Mouse (Mus musculus): ENCODE measurements around the gene Lrp6. TPM values are rescaled to one million over a fixed set of nuclear protein-coding genes. Genes with fewer than 3 reads are reported as not detected.

Gene Lrp6
- total and polyA plus RNA-seq, 2 experiments from 2014 or later: 12.3 to 41.3 TPM

GRCm38 (mm10) chr6:134431583-134431982 is 135.2 kb downstream of the Lrp6 start:
- H3K4me1 ChIP-seq (ENCODE audit: insufficient read depth): no peaks in the 10 kb centered on the region
- H3K27ac ChIP-seq (ENCODE audit: low read depth, low read length): no peak overlapping the region
- no peak overlapping the region for H3K9ac ChIP-seq
- no peak for TF ChIP-seq CTCF (IDR thresholded peaks at IDR 0.05; ENCODE audit: low read depth)
- WGBS: 83% methylated on average over 4 of the region's 4 CpGs
- H3K4me3 ChIP-seq (ENCODE audit: low read depth, low read length): no peak overlapping the region
- no peak for DNase-seq
- H3K36me3 ChIP-seq (ENCODE audit: insufficient read depth): no peaks in the 10 kb centered on the region
- H3K27me3 ChIP-seq (ENCODE audit: insufficient read depth, low read length): no peaks in the 10 kb centered on the region
- no peaks in the 10 kb centered on the region for H3K9me3 ChIP-seq (ENCODE audit: low read length)
- H3K4me2 ChIP-seq (ENCODE audit: low read depth): no peak overlapping the region
- no peak for ATAC-seq

GRCm38 (mm10) chr6:134430161-134430799 is 136.5 kb downstream of the Lrp6 start:
- no peak overlapping the region for H3K9ac ChIP-seq

GRCm38 (mm10) chr6:134428455-134428854 is 138.3 kb downstream of the Lrp6 start:
- ATAC-seq (no peak), DNase-seq (no peak)
- Histone ChIP-seq H3K4me1 (ENCODE audit: insufficient read depth) (no peaks in the 10 kb centered on the region), H3K36me3 (ENCODE audit: insufficient read depth) (no peaks in the 10 kb centered on the region), H3K4me2 (ENCODE audit: low read depth) (no peak overlapping the region), H3K9me3 (ENCODE audit: low read length) (no peaks in the 10 kb centered on the region), H3K9ac (no peak overlapping the region), H3K27ac (ENCODE audit: low read depth, low read length) (no peak overlapping the region), H3K4me3 (ENCODE audit: low read depth, low read length) (no peak overlapping the region), H3K27me3 (ENCODE audit: insufficient read depth, low read length) (no peaks in the 10 kb centered on the region)
- 78% methylated on average over 5 of the region's 5 CpGs for WGBS
- TF ChIP-seq CTCF (IDR thresholded peaks at IDR 0.05; ENCODE audit: low read depth): no peak

More at GRCm38 (mm10) chr6:134430161-134430799, 136.5 kb downstream of the Lrp6 start:
- no peaks in the 10 kb centered on the region for H3K9me3 ChIP-seq (ENCODE audit: low read length)
- TF ChIP-seq CTCF (IDR thresholded peaks at IDR 0.05; ENCODE audit: low read depth): 0 out of 2 replicates have a peak, but pooled peaks have one; percentile 3
- H3K27ac ChIP-seq (ENCODE audit: low read depth, low read length): no peak overlapping the region
- no peaks in the 10 kb centered on the region for H3K36me3 ChIP-seq (ENCODE audit: insufficient read depth)
- no peak for ATAC-seq
- DNase-seq: no peak
- no peaks in the 10 kb centered on the region for H3K27me3 ChIP-seq (ENCODE audit: insufficient read depth, low read length)
- H3K4me2 ChIP-seq (ENCODE audit: low read depth): no peak overlapping the region
- 85% methylated on average over 9 of the region's 9 CpGs for WGBS
- H3K4me1 ChIP-seq (ENCODE audit: insufficient read depth): no peaks in the 10 kb centered on the region
- no peak overlapping the region for H3K4me3 ChIP-seq (ENCODE audit: low read depth, low read length)

- ATAC-seq: no peak
- H3K27me3 ChIP-seq (ENCODE audit: insufficient read depth, low read length): no peaks in the 10 kb centered on the region
- no peak overlapping the region for H3K9ac ChIP-seq
- no peak overlapping the region for H3K4me3 ChIP-seq (ENCODE audit: low read depth, low read length)
- no peaks in the 10 kb centered on the region for H3K36me3 ChIP-seq (ENCODE audit: insufficient read depth)
- 80% methylated on average over 3 of the region's 3 CpGs for WGBS
- H3K4me2 ChIP-seq (ENCODE audit: low read depth): no peak overlapping the region
- no peak overlapping the region for H3K27ac ChIP-seq (ENCODE audit: low read depth, low read length)
- H3K4me1 ChIP-seq (ENCODE audit: insufficient read depth): no peaks in the 10 kb centered on the region
- TF ChIP-seq CTCF (IDR thresholded peaks at IDR 0.05; ENCODE audit: low read depth): peak; percentile 61
- H3K9me3 ChIP-seq (ENCODE audit: low read length): no peaks in the 10 kb centered on the region
- DNase-seq: peak; percentile 25
Measured at GRCm38 (mm10) chr6:134427165-134427564, 139.6 kb downstream of the Lrp6 start.

GRCm38 (mm10) chr6:134425216-134425717 is 141.5 kb downstream of the Lrp6 start:
- Histone ChIP-seq H3K9me3 (ENCODE audit: low read length) (no peaks in the 10 kb centered on the region), H3K27ac (ENCODE audit: low read depth, low read length) (no peak overlapping the region), H3K4me3 (ENCODE audit: low read depth, low read length) (no peak overlapping the region), H3K4me1 (ENCODE audit: insufficient read depth) (no peaks in the 10 kb centered on the region), H3K36me3 (ENCODE audit: insufficient read depth) (no peaks in the 10 kb centered on the region), H3K4me2 (ENCODE audit: low read depth) (0 out of 2 replicates have a peak overlapping the region, but pooled peaks have one; percentile 8), H3K27me3 (ENCODE audit: insufficient read depth, low read length) (no peaks in the 10 kb centered on the region), H3K9ac (no peak overlapping the region)
- peak; percentile 91 for ATAC-seq
- TF ChIP-seq CTCF (IDR thresholded peaks at IDR 0.05; ENCODE audit: low read depth): peak; percentile 89
- 33% methylated on average over 11 of the region's 11 CpGs for WGBS
- peak; percentile 90 for DNase-seq

GRCm38 (mm10) chr6:134421921-134422320 is 144.8 kb downstream of the Lrp6 start:
- H3K27me3 ChIP-seq (ENCODE audit: insufficient read depth, low read length): no peaks in the 10 kb centered on the region
- H3K4me2 ChIP-seq (ENCODE audit: low read depth): no peak overlapping the region
- no peaks in the 10 kb centered on the region for H3K9me3 ChIP-seq (ENCODE audit: low read length)
- no peak for DNase-seq
- no peak overlapping the region for H3K27ac ChIP-seq (ENCODE audit: low read depth, low read length)
- H3K36me3 ChIP-seq (ENCODE audit: insufficient read depth): no peaks in the 10 kb centered on the region
- H3K4me3 ChIP-seq (ENCODE audit: low read depth, low read length): no peak overlapping the region
- H3K9ac ChIP-seq: no peak overlapping the region
- TF ChIP-seq CTCF (IDR thresholded peaks at IDR 0.05; ENCODE audit: low read depth): no peak
- no peaks in the 10 kb centered on the region for H3K4me1 ChIP-seq (ENCODE audit: insufficient read depth)
- ATAC-seq: no peak
- WGBS: 68% methylated on average over 6 of the region's 6 CpGs

GRCm38 (mm10) chr6:134420375-134420774 is 146.4 kb downstream of the Lrp6 start:
- DNase-seq (no peak), ATAC-seq (no peak)
- Histone ChIP-seq H3K9ac (no peak overlapping the region), H3K27me3 (ENCODE audit: insufficient read depth, low read length) (no peaks in the 10 kb centered on the region), H3K4me1 (ENCODE audit: insufficient read depth) (no peaks in the 10 kb centered on the region), H3K9me3 (ENCODE audit: low read length) (no peaks in the 10 kb centered on the region), H3K27ac (ENCODE audit: low read depth, low read length) (no peak overlapping the region), H3K4me3 (ENCODE audit: low read depth, low read length) (no peak overlapping the region), H3K36me3 (ENCODE audit: insufficient read depth) (no peaks in the 10 kb centered on the region), H3K4me2 (ENCODE audit: low read depth) (no peak overlapping the region)
- no peak for TF ChIP-seq CTCF (IDR thresholded peaks at IDR 0.05; ENCODE audit: low read depth)
- 86% methylated on average over 8 of the region's 8 CpGs for WGBS

Data from forebrain, postnatal 0 days (tissue).